Mouse (Mus musculus) CD8-positive naive resting alpha-beta T cell, adult 2 months (primary cell): ENCODE data around the gene Ndst2.

Source experiments
- DNase-seq, 2 experiments: peaks; one replicate each; pipeline ENCODE4 v3.0.0; 2022; ENCODE audit warnings: low read depth in 2 of 2, low spot score in 2 of 2

Gene Ndst2

DNA sequence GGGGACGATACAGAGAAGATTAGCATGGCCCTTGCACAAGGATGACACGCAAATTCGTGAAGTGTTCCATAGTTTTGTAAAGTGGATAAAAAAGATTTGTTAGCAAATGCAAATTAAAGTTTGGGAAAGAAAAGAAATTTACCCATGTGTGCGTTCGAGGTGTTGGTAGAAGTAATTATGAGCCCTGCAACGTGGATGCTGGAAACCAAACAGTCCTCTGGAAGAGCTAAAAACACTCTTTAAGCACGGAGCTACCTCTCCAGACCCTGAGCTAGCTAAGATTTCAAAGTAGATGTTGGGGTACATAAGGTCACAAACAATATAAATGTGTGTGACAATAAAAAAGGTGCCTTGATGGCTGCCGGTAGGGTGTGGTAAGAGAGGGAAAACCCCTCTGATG lies 32.8 kb downstream of the Ndst2 start:
- no peak for DNase-seq

DNA sequence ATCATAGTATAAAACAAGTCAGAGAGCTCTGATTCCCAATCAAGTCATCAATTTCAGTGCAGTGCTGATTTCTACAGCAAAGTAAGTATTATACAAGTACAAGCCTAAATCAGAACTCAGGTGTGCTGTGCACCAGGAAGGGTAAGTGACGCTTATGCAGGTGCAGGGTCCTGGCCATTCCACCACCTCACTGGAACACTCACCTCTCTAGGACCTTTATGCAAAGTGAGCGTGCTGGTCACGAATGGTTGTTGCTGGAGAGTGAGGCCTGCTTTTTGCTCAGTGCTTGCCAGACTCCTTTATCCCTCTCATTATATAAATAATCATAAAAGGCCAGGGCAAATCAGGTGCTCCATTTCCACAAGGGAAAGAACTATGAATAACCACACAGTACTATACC lies 34.0 kb downstream of the Ndst2 start:
- DNase-seq = no peak

DNA sequence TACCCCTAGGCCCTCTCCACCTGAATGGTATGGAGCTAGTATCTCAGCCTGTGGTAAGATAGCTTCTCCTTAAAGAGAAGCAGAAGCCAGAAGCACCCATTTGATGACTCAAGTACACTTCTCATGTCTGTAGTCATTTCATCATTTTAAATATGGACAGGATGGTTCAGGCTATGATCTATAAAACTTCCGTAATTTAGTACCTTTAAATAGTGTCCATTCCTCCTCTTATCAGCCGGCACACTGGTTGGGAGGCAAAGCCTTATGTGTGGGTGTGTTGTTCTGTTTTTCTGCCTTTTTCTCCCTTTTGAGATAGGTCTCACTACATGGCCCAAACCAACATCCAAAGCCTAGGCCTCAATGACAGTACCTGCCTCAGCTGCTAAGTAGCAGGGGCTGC lies 35.8 kb downstream of the Ndst2 start:
- no peak for DNase-seq

- peak; percentile 21 to 33 for DNase-seq
Observed at GRCm38 (mm10) chr14:20696986-20697385, 37.4 kb downstream of the Ndst2 start.

GRCm38 (mm10) chr14:20695761-20696520 lies 38.4 kb downstream of the Ndst2 start:
- DNase-seq = no peak

GRCm38 (mm10) chr14:20694884-20695760 lies 39.2 kb downstream of the Ndst2 start, which contains the start of gene Fut11:
Gene Fut11 (plus strand): TSS chr14:20694968.
- peak; percentile 79 to 80 for DNase-seq

DNA sequence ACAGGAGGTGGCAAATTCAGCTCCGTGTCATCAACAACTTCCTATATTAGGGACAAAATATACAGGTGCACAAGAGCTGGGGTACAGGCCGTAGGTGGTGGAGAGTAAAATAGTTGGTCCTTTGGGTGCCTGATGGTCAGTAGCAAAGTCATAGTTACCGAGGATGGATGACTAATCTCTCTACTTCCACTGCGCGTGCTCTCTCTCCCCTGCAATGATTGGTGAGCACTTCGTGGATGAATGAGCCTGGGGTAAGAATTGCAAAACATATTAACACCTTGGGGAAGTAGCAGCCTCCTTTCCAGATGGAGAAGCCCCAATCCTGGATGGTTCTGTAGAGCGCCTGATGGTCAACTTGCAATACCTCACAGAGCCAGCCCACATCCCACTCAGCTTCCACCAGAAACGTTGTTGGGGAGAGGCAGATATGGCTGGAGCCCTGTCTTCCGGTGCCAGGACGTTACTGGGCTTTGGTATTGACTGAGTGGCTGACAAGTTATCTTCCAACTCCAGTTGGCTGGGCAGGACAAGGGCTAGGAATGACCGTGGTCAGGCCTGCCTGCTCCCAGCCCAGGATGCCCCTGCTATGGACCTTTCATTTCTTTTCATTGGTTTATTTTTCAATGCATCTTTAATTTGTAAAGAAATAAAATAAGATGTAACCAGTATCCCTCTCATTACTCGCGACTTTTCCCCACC lies 40.0 kb downstream of the Ndst2 start:
- DNase-seq = no peak

DNA sequence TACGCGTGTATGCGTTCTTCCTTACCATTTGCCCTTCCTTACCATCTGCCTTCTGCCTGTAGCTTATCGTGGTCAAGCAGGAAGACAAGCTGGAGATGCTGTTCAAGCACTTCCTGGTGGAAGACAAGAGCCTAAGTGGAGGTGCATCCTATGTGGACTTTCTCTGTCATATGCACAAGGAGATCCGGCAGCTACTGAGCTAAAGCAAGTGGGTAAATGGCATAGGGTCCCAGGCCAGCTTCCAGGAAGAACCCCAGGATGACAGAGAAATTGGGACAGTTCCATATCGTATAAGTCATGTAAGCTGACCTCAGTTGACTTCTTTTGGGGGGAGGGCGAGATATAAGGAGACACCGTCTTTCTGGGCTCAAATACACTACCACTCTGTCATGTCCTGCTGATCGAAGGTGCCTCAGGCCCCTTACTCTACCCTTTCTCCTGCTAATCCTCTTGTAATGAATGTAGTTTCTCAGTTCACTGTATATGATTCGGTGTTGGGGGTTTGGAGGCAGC lies 40.7 kb downstream of the Ndst2 start:
- DNase-seq = no peak

DNA sequence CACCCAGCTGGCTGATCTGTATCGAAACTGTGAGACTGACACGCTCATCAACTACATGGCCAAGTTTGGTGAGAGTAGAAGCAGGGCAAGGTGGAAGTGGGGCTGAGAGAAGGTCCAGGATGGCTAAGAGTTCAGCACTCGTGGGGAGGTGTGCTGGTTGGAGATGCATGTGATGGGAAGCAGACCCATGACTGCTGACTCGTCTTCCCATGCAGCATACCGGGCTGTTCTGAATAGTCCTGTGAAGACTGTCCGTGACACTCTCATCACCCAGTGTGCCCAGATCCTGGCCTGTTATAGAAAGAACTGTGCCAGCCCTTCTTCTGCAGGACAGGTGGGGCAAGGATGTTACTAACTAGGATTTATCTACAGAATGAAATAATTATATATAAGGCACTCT lies 42.6 kb downstream of the Ndst2 start:
- no peak for DNase-seq

DNA sequence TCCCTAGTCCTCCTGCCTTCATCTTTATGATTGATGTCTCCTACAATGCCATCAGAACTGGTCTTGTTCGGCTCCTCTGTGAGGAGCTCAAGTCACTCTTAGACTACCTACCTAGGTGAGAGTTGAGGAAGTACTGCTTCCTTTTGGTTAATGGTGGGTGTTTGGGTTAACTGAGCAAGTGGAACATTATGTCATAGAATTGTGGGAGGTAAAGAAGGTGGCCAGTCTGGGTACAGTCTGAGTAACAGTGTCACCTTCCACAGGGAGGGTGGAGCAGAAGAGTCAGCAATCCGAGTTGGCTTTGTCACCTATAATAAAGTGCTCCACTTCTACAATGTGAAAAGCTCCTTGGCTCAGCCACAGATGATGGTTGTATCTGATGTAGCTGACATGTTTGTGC lies 45.4 kb downstream of the Ndst2 start:
- DNase-seq = no peak

GRCm38 (mm10) chr14:20686576-20686975 lies 47.8 kb downstream of the Ndst2 start:
- no peak for DNase-seq

DNA sequence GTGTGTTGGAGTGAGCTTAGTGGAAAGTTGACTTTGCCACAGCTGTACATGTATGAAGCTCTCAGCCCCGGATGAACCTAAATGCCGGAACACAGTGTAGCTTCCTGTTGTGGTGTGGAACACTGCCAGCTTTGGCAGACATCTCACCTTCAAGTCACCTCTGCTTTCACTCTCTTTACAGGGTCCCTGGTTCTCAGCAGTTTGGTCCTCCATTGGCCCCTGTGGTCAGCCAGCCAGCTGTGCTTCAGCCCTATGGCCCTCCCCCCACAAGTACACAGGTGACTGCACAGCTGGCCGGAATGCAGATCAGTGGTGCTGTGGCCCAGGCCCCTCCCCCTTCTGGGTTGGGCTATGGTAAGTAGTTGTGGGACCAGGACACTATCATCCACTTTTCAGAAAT lies 51.9 kb downstream of the Ndst2 start:
- peak; percentile 66 to 77 for DNase-seq

DNA sequence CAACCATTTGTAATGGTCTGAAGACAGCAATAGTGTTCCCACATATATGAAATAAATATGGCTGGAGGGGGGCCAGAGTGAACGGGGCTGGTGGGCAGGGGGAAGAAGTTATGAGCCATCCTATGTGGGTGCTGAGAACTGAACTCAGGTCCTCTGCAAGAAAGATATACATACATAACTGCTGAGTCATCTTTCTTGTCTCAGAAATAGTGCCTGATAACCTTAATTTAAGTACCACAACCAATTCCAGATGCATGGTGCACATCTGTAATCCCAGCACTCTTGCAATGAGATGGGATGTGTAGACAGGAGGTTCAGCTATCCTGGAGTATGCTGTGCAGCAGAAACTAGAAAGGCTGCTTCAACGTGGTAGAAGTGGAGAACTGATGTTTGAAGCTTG lies 52.6 kb downstream of the Ndst2 start:
- DNase-seq = no peak

- no peak for DNase-seq
Observed at GRCm38 (mm10) chr14:20677906-20678305, 56.5 kb downstream of the Ndst2 start.

DNA sequence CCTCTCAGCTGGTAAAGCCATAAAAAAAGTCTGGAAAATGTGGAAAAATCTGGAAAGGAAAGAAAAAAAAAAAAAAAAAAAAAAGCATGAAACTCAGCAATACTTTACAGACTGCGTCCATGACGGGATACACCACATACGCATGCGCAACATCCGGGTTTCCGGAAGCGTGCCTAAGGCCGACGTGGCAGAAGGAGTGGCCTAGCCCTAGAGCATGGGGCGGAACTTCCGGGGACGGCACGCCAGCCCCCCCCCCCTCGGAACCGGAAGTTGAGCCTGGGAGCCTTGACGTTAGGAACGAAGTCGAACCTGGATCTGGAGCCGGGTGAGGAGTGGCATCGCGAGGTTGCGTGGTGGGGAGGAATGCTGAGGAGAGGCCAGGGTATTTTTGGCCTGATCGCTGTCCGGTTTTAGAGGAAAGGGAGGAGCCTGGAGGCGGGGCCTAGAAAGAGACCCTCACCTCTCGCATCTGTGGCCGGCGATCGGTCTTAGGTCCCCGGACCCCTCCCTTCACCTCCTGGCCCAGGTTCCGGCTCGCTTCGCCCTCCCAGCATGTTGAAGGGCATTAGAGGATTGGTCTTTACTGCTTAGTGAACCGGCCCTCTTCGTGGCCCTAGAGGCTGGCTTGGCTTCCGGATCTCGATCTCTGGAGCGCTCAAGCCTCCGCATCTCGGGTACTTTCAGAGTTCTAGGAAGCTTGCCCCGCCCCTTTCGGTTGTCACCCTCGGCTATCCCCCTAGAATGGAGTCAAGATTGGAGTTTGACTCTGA lies 60.1 kb downstream of the Ndst2 start, which contains the start of gene Sec24c:
TSS of gene Sec24c (plus strand) at position 245 of the 770 bp plus-strand sequence.
- DNase-seq = peak; percentile 94 to 95

DNA sequence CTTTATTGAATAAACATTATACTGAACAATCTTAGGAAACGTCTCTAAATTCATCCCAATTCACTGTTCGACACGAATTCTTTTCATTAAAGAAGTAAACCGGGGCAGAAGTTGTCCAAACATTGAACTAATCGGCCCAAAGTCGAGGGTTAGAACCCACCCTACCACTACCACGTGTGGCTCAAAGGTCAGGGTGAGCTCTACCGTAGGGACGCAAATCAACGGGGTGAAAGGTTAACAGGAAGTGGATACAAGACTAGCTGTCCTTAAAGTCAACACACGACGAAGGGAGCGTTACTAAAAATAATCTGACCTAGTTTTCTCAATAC lies 60.7 kb downstream of the Ndst2 start:
- peak in 1 of 2 experiments; percentile 16 for DNase-seq
